Mouse (Mus musculus) heart, adult 11 months (tissue): Measurements from ENCODE around the gene Arl2.

Experiments used
- DNase-seq: peaks from one replicate; pipeline ENCODE4 v3.0.0; 2022

Gene Arl2

DNA sequence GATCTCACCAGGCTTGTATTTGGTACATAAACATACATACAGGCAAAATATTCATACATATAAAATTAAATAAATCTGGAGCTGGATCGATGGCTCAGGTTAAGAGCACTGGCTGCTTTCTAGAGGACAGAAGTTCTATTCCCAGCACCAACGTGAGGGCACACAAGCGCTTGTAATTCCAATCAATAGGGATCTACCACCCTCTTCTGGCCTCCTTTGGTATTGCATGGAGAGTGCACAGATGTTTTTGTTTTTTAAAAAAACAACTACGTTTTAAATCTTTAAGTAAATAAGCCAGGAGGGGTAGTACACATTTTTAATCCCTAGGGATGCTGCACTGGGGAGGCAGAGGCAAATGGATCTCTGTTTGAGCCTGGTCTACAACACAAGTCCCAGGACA, 15.1 kb downstream of the Arl2 start:
- no peak for DNase-seq

GRCm38 (mm10) chr19:6124898-6125297, 16.4 kb downstream of the Arl2 start:
- DNase-seq, result no peak

- DNase-seq, result no peak
Observed at GRCm38 (mm10) chr19:6123330-6123729, 18.0 kb downstream of the Arl2 start.

- DNase-seq, result no peak
Observed at GRCm38 (mm10) chr19:6121761-6122160, 19.6 kb downstream of the Arl2 start.

- DNase-seq, result peak; percentile 93
Observed at GRCm38 (mm10) chr19:6118677-6119185, 22.6 kb downstream of the Arl2 start.

DNA sequence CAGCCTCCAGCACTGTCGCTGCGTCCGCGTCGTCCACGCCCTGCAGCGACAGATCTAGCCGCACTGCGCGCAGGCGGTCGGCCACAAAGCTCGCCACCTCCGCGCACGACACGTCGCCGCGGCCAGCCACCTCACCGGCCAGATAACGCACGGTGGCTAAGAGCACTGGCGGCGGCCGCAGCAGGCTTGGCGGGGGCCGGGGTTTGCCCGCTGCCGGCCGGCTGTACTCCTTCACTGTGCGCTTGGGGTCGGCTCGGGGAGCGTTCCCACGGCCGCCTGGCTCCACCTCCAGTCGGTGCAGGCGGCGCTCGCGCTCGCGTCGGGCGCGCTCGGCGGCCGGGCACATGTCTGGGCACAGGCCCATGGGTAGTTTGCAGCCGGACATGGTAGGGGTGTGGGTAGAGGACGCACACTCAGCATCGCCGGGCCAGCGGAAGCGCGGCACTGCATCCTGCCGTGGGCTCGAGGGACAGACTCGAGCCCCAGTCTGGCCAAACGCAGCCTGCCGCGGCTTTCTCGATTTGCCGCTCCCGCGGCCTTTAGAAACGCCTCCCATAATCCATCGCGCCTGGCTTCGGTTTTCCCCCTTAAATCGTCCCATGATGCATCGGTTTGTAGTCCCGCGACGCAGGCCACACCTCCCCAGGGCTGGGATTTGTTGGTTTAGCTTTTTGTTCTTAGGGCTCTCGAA, 23.2 kb downstream of the Arl2 start, which contains the start of gene Sac3d1:
Gene Sac3d1, minus strand, starts transcription at position 665 of the 691 bp plus-strand sequence.
- DNase-seq, result peak; percentile 99

DNA sequence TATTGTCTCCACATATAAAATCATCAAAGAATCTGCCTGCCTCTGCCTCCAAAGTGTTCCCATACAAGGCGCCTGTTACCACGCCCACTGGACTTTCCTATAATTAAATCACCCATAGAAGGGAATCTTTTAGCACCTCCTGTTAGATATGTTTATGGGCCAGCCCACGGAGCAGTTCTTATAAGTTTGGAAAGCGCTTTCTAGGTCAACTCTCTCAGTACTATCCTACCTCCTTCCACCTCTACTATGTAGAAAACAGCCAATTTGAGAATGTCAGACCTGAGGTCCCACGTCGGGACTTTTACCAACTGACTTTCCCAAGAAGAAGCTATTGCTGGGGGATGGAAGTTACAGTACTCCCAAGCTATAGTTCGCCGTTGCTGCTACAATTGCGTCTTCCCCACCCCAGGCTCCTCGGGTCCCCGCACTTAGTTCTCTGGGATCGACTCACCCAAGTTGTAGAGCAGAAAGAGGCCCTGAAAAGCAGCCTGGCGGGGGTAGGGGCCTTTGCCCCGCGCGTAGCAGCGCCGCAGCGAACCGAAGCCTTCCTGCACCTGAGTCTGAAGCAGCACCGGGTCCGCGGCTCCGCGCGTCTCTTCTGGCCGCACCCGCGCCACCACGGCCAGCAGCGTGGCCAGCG, 23.9 kb downstream of the Arl2 start:
- DNase-seq, result no peak

DNA sequence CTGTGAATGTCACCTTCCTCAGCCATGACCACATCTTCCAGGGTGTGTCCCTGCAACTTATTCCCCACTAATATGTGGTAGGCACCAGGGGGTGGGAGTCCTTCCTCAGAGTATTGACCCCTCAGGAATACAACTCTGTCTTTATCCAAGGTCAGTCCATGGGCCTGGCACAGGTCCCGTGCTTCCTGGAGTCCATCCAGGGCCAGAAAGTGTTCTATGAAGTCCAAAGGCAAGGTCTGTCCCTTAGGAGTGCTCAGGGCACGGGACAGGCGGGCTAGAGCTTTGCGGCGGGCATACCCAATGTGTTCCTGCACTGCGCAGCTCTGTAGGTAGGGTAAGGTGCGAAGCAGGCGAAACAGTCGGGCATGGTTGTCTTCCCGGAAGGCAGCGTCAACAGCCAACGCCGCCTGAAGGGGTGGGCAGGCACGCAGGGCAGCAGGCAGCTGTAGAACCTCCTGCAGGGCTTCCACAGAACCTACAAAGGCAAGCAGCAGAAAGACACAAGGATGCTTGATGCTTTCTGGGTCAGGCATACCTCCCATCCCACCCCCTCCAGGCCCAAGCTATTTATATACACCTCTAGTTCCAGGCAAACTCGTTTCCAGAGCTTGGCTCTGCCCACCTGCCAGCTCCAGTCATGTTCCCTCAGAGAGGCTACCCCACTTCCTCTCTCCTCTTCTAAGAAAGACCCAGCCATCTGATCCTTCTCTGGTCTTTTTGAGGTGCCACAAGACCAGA, 25.1 kb downstream of the Arl2 start:
- DNase-seq, result no peak

DNA sequence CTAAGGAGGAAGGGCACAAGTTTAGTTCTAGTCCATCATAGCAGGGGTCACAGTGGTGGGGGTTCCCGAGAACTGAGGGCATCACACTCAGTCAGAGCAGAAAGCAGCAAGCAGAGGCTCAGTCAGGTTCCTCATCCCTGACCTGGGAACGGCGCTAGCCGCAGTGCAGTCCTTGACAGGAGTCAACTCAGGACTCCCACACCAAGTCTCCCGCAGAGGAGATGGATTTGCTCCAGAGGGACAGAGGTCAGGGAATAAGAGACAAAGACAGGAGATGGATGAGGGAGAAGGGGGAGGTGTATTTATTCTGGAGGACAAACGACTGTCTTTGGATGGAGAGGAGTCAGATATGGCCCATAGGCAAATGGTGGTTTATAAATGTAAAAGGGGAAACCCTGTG, 28.2 kb downstream of the Arl2 start:
- no peak for DNase-seq

- DNase-seq, result no peak
Observed at GRCm38 (mm10) chr19:6105586-6105985, 35.8 kb downstream of the Arl2 start, which contains the start of gene Naaladl1. Naaladl1 (plus strand) TSS chr19:6105782.

DNA sequence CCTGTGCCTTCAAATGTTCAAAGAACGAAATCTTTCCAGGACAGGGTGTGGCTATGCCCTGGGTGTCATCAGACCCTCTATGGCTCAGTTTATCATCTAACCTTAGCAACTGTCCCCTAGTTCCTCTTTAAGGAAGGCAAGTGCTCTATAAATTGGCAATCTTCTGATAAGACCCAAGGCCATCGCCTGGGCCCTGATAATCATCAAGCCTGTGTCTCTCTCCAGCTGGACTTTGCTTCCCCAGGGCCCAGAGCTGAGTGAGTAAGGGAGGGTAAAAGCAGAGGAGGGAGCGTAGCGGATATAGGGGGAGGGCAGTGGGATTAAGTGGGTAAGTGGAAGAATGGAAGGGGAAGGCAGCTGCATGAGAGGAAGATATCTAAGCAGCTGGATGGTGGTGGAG, 36.9 kb downstream of the Arl2 start:
- DNase-seq, result no peak

DNA sequence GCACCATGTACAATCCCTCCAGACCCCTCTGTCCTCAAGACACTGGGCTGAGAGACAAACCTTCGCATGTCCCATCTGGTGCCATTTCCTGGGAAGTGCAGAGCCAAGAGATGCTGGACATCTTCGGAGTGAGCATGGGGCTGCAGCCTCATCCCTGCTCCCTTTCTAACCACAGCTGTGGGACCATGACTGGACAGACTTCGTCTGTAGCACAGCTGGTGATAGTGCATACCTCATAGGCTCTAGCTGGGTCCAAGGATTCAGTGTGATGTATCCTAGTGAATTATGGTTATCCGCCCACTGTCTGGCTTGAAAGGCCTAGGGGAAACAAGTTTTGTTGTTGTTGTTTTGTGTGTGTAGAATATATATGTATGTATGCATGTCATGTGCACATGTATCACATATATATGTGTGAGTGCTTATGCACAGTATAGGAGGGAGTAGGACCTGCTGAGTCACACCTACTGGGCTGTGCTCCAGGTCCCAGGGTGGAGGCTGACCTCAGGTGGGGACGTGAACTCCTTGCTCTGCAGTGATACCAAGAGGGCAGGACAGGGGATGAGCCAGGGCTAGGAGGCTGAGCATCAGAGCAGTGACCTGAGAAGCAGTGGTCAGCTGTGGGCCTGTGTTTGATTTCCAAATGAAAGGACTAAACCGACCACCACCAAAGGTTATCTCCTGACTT, 39.0 kb downstream of the Arl2 start:
- DNase-seq, result no peak

GRCm38 (mm10) chr19:6101186-6101585, 40.2 kb downstream of the Arl2 start:
- no peak for DNase-seq

GRCm38 (mm10) chr19:6097847-6098246, 43.5 kb downstream of the Arl2 start:
- no peak for DNase-seq

GRCm38 (mm10) chr19:6094119-6094518, 47.2 kb downstream of the Arl2 start, which contains the start of gene AC131692.1:
AC131692.1 (plus strand) TSS chr19:6094419.
- DNase-seq, result no peak

DNA sequence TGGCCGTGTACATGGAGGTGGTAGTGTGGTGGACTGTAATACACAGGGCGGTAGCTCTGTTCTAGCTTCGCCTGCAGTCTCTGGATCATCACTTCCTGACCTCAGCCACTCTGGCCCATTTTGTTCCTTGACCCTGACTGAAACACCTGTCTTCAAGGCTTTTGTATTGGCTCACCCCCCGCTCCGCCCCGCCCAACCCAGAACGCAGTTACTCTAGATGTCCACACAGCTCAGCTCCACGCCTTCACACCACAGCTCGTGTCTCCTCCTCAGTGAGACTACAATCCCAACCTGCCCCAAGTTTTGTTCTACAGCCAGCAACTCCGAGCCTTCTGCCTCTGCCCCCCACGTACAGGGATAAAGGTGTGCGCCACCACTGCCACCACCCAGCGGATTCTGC, 52.5 kb downstream of the Arl2 start:
- DNase-seq, result peak; percentile 81

- peak; percentile 95 for DNase-seq
Observed at GRCm38 (mm10) chr19:6085417-6085879, 55.9 kb downstream of the Arl2 start.

- peak; percentile 99 for DNase-seq
Observed at GRCm38 (mm10) chr19:6084478-6085248, 56.7 kb downstream of the Arl2 start, which contains the start of the genes Zfpl1 and Cdca5. Zfpl1 (minus strand) TSS chr19:6084956. Cdca5 (plus strand) TSS chr19:6084983.
